Mouse (Mus musculus): ENCODE results near the gene Tgfbrap1. TPM values are rescaled to one million over a fixed set of nuclear protein-coding genes. Genes with fewer than 3 reads are reported as not detected.
A peak's percentile ranks its signal among the peaks of the same experiment; 100 is the strongest.

The Tgfbrap1 gene
- polyA plus RNA-seq, 1 experiment from 2014 or later: 13.6 TPM

- H3K9me3 ChIP-seq: no peaks in the 10 kb centered on the region
- H3K36me3 ChIP-seq: no peaks in the 10 kb centered on the region
- H3K4me3 ChIP-seq: no peak overlapping the region
- H3K9ac ChIP-seq: no peak overlapping the region
- H3K4me1 ChIP-seq (replicated peaks): peaks cover 43% of the 10 kb centered on the region
- 83% methylated on average over 2 of the region's 2 CpGs for WGBS
- no peak for ATAC-seq (ENCODE audit: low read depth)
- H3K27me3 ChIP-seq: no peaks in the 10 kb centered on the region
- no peak overlapping the region for H3K27ac ChIP-seq (replicated peaks)
- H3K4me2 ChIP-seq: no peak overlapping the region
These were observed 4.2 kb downstream of the Tgfbrap1 start for GRCm38 (mm10) chr1:43094206-43094605.

- no peaks in the 10 kb centered on the region for H3K36me3 ChIP-seq
- ATAC-seq (ENCODE audit: low read depth): peak; percentile 88
- peak overlapping the region; percentile 70 for H3K4me3 ChIP-seq
- no peaks in the 10 kb centered on the region for H3K27me3 ChIP-seq
- under 1% methylated on average over 92 of the region's 102 CpGs for WGBS
- H3K9me3 ChIP-seq: no peaks in the 10 kb centered on the region
- H3K9ac ChIP-seq: peak overlapping the region; percentile 90
- peak overlapping the region; percentile 82 for H3K4me2 ChIP-seq
- peak overlapping the region; percentile 89 for H3K27ac ChIP-seq (replicated peaks)
- H3K4me1 ChIP-seq (replicated peaks): peaks cover 38% of the 10 kb centered on the region
These were observed 6.1 kb downstream of the Tgfbrap1 start for GRCm38 (mm10) chr1:43092056-43093015.

- Histone ChIP-seq H3K9ac (peak overlapping the region; percentile 90), H3K4me3 (peak overlapping the region; percentile 70), H3K9me3 (no peaks in the 10 kb centered on the region), H3K4me1 (replicated peaks) (peaks cover 30% of the 10 kb centered on the region), H3K27me3 (no peaks in the 10 kb centered on the region), H3K36me3 (no peaks in the 10 kb centered on the region), H3K27ac (replicated peaks) (peak overlapping the region; percentile 89; the same call in 1 of the 2 replicates), H3K4me2 (peak overlapping the region; percentile 82)
- 49% methylated on average over 13 of the region's 13 CpGs for WGBS
- ATAC-seq (ENCODE audit: low read depth): peak; percentile 34
These were observed 7.0 kb downstream of the Tgfbrap1 start for GRCm38 (mm10) chr1:43091306-43092055.

GRCm38 (mm10) chr1:43090418-43090817 is 8.0 kb downstream of the Tgfbrap1 start:
- H3K4me3 ChIP-seq: no peak overlapping the region
- H3K9ac ChIP-seq: 0 out of 2 replicates have a peak overlapping the region, but pooled peaks have one; percentile 22
- WGBS: 69% methylated on average over 1 of the region's 1 CpGs
- H3K4me1 ChIP-seq (replicated peaks): peaks cover 28% of the 10 kb centered on the region
- no peak for ATAC-seq (ENCODE audit: low read depth)
- H3K4me2 ChIP-seq: 0 out of 2 replicates have a peak overlapping the region, but pooled peaks have one; percentile 82
- H3K27me3 ChIP-seq: no peaks in the 10 kb centered on the region
- no peak overlapping the region for H3K27ac ChIP-seq (replicated peaks)
- H3K36me3 ChIP-seq: no peaks in the 10 kb centered on the region
- no peaks in the 10 kb centered on the region for H3K9me3 ChIP-seq

- Histone ChIP-seq H3K27me3 (no peaks in the 10 kb centered on the region), H3K27ac (replicated peaks) (no peak overlapping the region), H3K4me3 (no peak overlapping the region), H3K9ac (no peak overlapping the region), H3K4me2 (no peak overlapping the region), H3K9me3 (no peaks in the 10 kb centered on the region), H3K4me1 (replicated peaks) (0 out of 2 replicates have a peak, but pooled peaks cover 5% of the 10 kb centered on the region), H3K36me3 (no peaks in the 10 kb centered on the region; the same call in 1 of the 2 replicates)
- WGBS: 88% methylated on average over 5 of the region's 5 CpGs
- no peak for ATAC-seq (ENCODE audit: low read depth)
These were observed 15.5 kb downstream of the Tgfbrap1 start for GRCm38 (mm10) chr1:43082946-43083345.

GRCm38 (mm10) chr1:43078124-43078523 is 20.3 kb downstream of the Tgfbrap1 start:
- no peak overlapping the region for H3K4me3 ChIP-seq
- no peak overlapping the region for H3K4me2 ChIP-seq
- H3K9me3 ChIP-seq: no peaks in the 10 kb centered on the region
- WGBS: 87% methylated on average over 2 of the region's 2 CpGs
- H3K9ac ChIP-seq: no peak overlapping the region
- H3K36me3 ChIP-seq: peaks cover 19% of the 10 kb centered on the region
- H3K27ac ChIP-seq (replicated peaks): no peak overlapping the region
- 0 out of 2 replicates have a peak, but pooled peaks cover 5% of the 10 kb centered on the region for H3K4me1 ChIP-seq (replicated peaks)
- ATAC-seq (ENCODE audit: low read depth): no peak
- H3K27me3 ChIP-seq: no peaks in the 10 kb centered on the region

- 88% methylated on average over 2 of the region's 2 CpGs for whole genome bisulfite sequencing
- no peak overlapping the region for H3K27ac ChIP-seq (replicated peaks)
- ATAC-seq (ENCODE audit: low read depth): no peak
These were observed 23.6 kb downstream of the Tgfbrap1 start for GRCm38 (mm10) chr1:43074791-43075190.

GRCm38 (mm10) chr1:43072561-43072960 is 25.9 kb downstream of the Tgfbrap1 start:
- H3K36me3 ChIP-seq: peaks cover 44% of the 10 kb centered on the region

More at GRCm38 (mm10) chr1:43074791-43075190, 23.6 kb downstream of the Tgfbrap1 start:
- H3K4me1 ChIP-seq (replicated peaks): 0 out of 2 replicates have a peak, but pooled peaks cover 2% of the 10 kb centered on the region
- no peaks in the 10 kb centered on the region for H3K27me3 ChIP-seq
- peaks cover 35% of the 10 kb centered on the region for H3K36me3 ChIP-seq
- no peak overlapping the region for H3K4me2 ChIP-seq
- no peak overlapping the region for H3K9ac ChIP-seq
- no peak overlapping the region for H3K4me3 ChIP-seq
- H3K9me3 ChIP-seq: no peaks in the 10 kb centered on the region

GRCm38 (mm10) chr1:43072028-43072427 is 26.4 kb downstream of the Tgfbrap1 start:
- Histone ChIP-seq H3K9me3 (no peaks in the 10 kb centered on the region), H3K4me1 (replicated peaks) (no peaks in the 10 kb centered on the region), H3K4me2 (no peak overlapping the region), H3K9ac (no peak overlapping the region), H3K4me3 (no peak overlapping the region), H3K36me3 (peaks cover 49% of the 10 kb centered on the region), H3K27me3 (no peaks in the 10 kb centered on the region), H3K27ac (replicated peaks) (no peak overlapping the region)
- no peak for ATAC-seq (ENCODE audit: low read depth)
- WGBS: 93% methylated on average over 8 of the region's 8 CpGs

More at GRCm38 (mm10) chr1:43072561-43072960, 25.9 kb downstream of the Tgfbrap1 start:
- no peak overlapping the region for H3K9ac ChIP-seq
- no peaks in the 10 kb centered on the region for H3K27me3 ChIP-seq
- WGBS: 81% methylated on average over 1 of the region's 1 CpGs
- ATAC-seq (ENCODE audit: low read depth): no peak
- no peak overlapping the region for H3K4me3 ChIP-seq
- no peaks in the 10 kb centered on the region for H3K9me3 ChIP-seq
- H3K4me1 ChIP-seq (replicated peaks): no peaks in the 10 kb centered on the region
- H3K4me2 ChIP-seq: no peak overlapping the region
- H3K27ac ChIP-seq (replicated peaks): no peak overlapping the region

GRCm38 (mm10) chr1:43070726-43071125 is 27.7 kb downstream of the Tgfbrap1 start:
- 86% methylated on average over 5 of the region's 5 CpGs for WGBS
- peaks cover 60% of the 10 kb centered on the region for H3K36me3 ChIP-seq
- no peak for ATAC-seq (ENCODE audit: low read depth)

GRCm38 (mm10) chr1:43067551-43067950 is 30.9 kb downstream of the Tgfbrap1 start:
- Histone ChIP-seq H3K9ac (no peak overlapping the region), H3K4me2 (no peak overlapping the region), H3K4me3 (no peak overlapping the region), H3K27ac (replicated peaks) (no peak overlapping the region), H3K9me3 (no peaks in the 10 kb centered on the region), H3K4me1 (replicated peaks) (no peaks in the 10 kb centered on the region), H3K36me3 (peaks cover 60% of the 10 kb centered on the region), H3K27me3 (no peaks in the 10 kb centered on the region)
- 84% methylated on average over 7 of the region's 7 CpGs for WGBS
- no peak for ATAC-seq (ENCODE audit: low read depth)

More at GRCm38 (mm10) chr1:43070726-43071125, 27.7 kb downstream of the Tgfbrap1 start:
- H3K4me3 ChIP-seq: no peak overlapping the region
- H3K27me3 ChIP-seq: no peaks in the 10 kb centered on the region
- H3K9me3 ChIP-seq: no peaks in the 10 kb centered on the region
- no peak overlapping the region for H3K27ac ChIP-seq (replicated peaks)
- no peak overlapping the region for H3K9ac ChIP-seq
- H3K4me2 ChIP-seq: no peak overlapping the region
- H3K4me1 ChIP-seq (replicated peaks): no peaks in the 10 kb centered on the region

- Histone ChIP-seq H3K27ac (replicated peaks) (no peak overlapping the region), H3K9me3 (no peaks in the 10 kb centered on the region), H3K9ac (no peak overlapping the region), H3K4me1 (replicated peaks) (no peaks in the 10 kb centered on the region), H3K36me3 (peaks cover 69% of the 10 kb centered on the region), H3K27me3 (no peaks in the 10 kb centered on the region), H3K4me3 (no peak overlapping the region), H3K4me2 (no peak overlapping the region)
- ATAC-seq (ENCODE audit: low read depth): no peak
- 94% methylated on average over 8 of the region's 8 CpGs for WGBS
These were observed 31.9 kb downstream of the Tgfbrap1 start for GRCm38 (mm10) chr1:43066573-43066972.
